Mouse (Mus musculus) heart, adult 2 months (tissue): ENCODE measurements around the gene Fam43a.
A peak's percentile ranks its signal among the peaks of the same experiment; 100 is the strongest.

Source experiments
- CTCF ChIP-seq: fragments of 200-600 bp; IDR thresholded peaks from 2 replicates; pipeline ENCODE4 v1.8.1; 2022; ENCODE audit warnings: antibody characterized with exemption, mild to moderate bottlenecking, moderate library complexity
- POLR2A ChIP-seq: fragments of 200-500 bp; IDR thresholded peaks from 2 replicates; pipeline ENCODE4 v1.6.1; 2011; ENCODE audit warnings: mild to moderate bottlenecking, low read depth, low read length, control low read depth; ENCODE audit not compliant: insufficient read depth

DNA sequence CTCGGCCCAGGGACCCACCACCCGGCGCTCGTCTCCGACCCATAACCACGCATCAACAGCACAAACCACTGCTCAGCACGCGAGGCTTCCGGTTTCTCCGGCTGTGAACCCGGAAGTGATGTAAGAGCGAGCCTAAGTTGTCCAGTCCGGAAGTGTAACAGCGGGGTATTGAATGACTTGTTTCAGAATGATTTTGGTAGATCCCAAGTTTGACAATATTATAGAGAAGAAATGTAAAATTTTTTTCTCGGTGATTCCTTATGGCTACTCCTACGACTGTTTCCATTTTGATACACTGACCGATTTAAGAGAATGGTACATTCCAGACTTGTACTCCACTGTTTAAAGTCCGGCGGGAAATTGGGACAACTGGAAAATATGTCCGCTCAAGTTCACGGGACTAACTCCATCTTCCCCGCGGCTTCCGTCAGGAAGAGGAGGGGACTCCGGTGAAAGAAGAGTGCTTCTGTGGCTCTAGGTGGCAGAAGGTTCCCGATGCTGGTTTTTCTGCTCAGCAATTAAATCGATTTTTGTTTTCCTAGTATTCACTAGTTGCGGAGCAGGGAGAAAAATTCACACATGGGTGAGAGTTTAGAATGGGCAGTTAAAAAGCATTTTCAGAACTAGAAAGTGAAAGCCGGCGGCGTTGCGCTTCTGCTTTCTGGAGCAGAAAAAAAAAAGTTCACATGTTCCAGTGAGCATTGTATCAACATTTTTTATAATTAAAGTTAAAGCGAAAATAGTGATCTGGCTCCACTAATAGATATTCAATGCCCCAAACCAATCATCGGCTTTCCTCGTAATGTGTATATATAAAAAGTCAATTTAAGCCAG, 11.8 kb upstream of the Fam43a start, which contains the start of gene Lsg1:
- peak; percentile 67 for TF ChIP-seq CTCF
- TF ChIP-seq POLR2A, result peak; percentile 87
